Comparison of ENCODE assay signal across 19 mouse cellular contexts in genomic region chr7:127271093-127271492, GRCm38 (mm10). TPM values are rescaled to one million over a fixed set of nuclear protein-coding genes. Genes with fewer than 3 reads are reported as not detected.
DNase-seq lines count a peak whose midpoint lies in the region; ATAC-seq and TF ChIP-seq lines count a peak whose summit lies in the region.
"Had no signal": no experiment of that assay in that cellular context is flagged by ENCODE, and none has a peak within 500 bp of the region (broad histone marks: within the 10 kb centered on the region; RNA-seq: fewer than 3 reads in every experiment).

No protein-coding gene starts in this region.

- no peak for ATAC-seq in intestine, embryonic 16.5 days
- no peak for ATAC-seq in liver, postnatal 0 days
- ATAC-seq: forebrain, embryonic 14.5 days; lung, postnatal 0 days had no signal

- peaks cover 2% of the 10 kb centered on the region for H3K36me3 ChIP-seq in testis, adult 2 months (ENCODE audit: control insufficient read depth, insufficient read depth, low read length)
- H3K36me3 ChIP-seq in intestine, embryonic 16.5 days (ENCODE audit: control insufficient read depth, insufficient read depth, low read length): peaks cover 21% of the 10 kb centered on the region
- peaks cover 9% of the 10 kb centered on the region for H3K36me3 ChIP-seq in liver, postnatal 0 days (replicated peaks; ENCODE audit: insufficient read depth, low read length)

- peak overlapping the region; percentile 71 for H3K4me3 ChIP-seq in testis, adult 2 months (ENCODE audit: control insufficient read depth, low read depth, low read length)
- peak overlapping the region; percentile 27 for H3K4me3 ChIP-seq in intestine, embryonic 16.5 days (ENCODE audit: low read length)
- H3K4me3 ChIP-seq in liver, postnatal 0 days (ENCODE audit: low read depth, low read length): peak overlapping the region; percentile 87
- H3K4me3 ChIP-seq: hindbrain, embryonic 13.5 days; limb, embryonic 13.5 days; neural tube, embryonic 12.5 days had no signal

- no peak for DNase-seq in testis, postnatal 14 days (ENCODE audit: low spot score)
- no peak for DNase-seq in liver, postnatal 0 days
- no peak for DNase-seq in retina, embryonic 14.5 days (ENCODE audit: low spot score)
- no peak for DNase-seq in adrenal gland, postnatal 14 days
- no peak for DNase-seq in left cerebral cortex, adult 11 months (ENCODE audit: low spot score)
- DNase-seq: adrenal gland, adult 2 months; cerebellum, adult 2 months; heart, postnatal 14 days; kidney, adult 18-20 months; right cerebral cortex, postnatal 14 days; thymus, adult 18-20 months had no signal

- peaks cover 10% of the 10 kb centered on the region for H3K9me3 ChIP-seq in intestine, embryonic 16.5 days (ENCODE audit: control insufficient read depth, low read length)
- peaks cover 6% of the 10 kb centered on the region; the same call in 1 of the 2 replicates for H3K9me3 ChIP-seq in liver, postnatal 0 days (ENCODE audit: low read length)
- H3K9me3 ChIP-seq: neural tube, embryonic 12.5 days had no signal

- WGBS in intestine, embryonic 16.5 days: 95% methylated on average over 4 of the region's 4 CpGs
- WGBS in liver, postnatal 0 days (ENCODE audit: insufficient replicate concordance): 84% methylated on average over 4 of the region's 4 CpGs

- H3K27me3 ChIP-seq in testis, adult 2 months (ENCODE audit: control insufficient read depth, insufficient read depth, low read length): no peaks in the 10 kb centered on the region
- no peaks in the 10 kb centered on the region for H3K27me3 ChIP-seq in intestine, embryonic 16.5 days (replicated peaks; ENCODE audit: control insufficient read depth, insufficient read depth, low read length)
- no peaks in the 10 kb centered on the region for H3K27me3 ChIP-seq in liver, postnatal 0 days (ENCODE audit: insufficient read depth, low read length)
- H3K27me3 ChIP-seq: hindbrain, embryonic 13.5 days; limb, embryonic 13.5 days; neural tube, embryonic 12.5 days had no signal

- peak overlapping the region; percentile 39 for H3K4me2 ChIP-seq in intestine, embryonic 16.5 days (ENCODE audit: low read depth, low read length)
- peak overlapping the region; percentile 96 for H3K4me2 ChIP-seq in liver, postnatal 0 days (ENCODE audit: low read depth, low read length)
- H3K4me2 ChIP-seq: heart, embryonic 11.5 days; hindbrain, embryonic 13.5 days; limb, embryonic 13.5 days; neural tube, embryonic 12.5 days had no signal

- TF ChIP-seq POLR2A in testis, adult 2 months (IDR thresholded peaks at IDR 0.05; ENCODE audit: control insufficient read depth, low read depth, low read length): no peak

- H3K4me1 ChIP-seq in testis, adult 2 months (ENCODE audit: control insufficient read depth, insufficient read depth, low read length): peaks cover under 1% of the 10 kb centered on the region
- H3K4me1 ChIP-seq in intestine, embryonic 16.5 days (ENCODE audit: control insufficient read depth, insufficient read depth, low read length): peaks cover 15% of the 10 kb centered on the region; the same call in 1 of the 2 replicates
- peaks cover 11% of the 10 kb centered on the region; the same call in 1 of the 2 replicates for H3K4me1 ChIP-seq in liver, postnatal 0 days (ENCODE audit: insufficient read depth)

- 0 out of 2 replicates have a peak overlapping the region, but pooled peaks have one; percentile 12 for H3K9ac ChIP-seq in intestine, embryonic 16.5 days (ENCODE audit: low read depth, low read length)
- H3K9ac ChIP-seq in liver, postnatal 0 days (replicated peaks): peak overlapping the region; percentile 53
- H3K9ac ChIP-seq: hindbrain, embryonic 13.5 days; limb, embryonic 13.5 days; neural tube, embryonic 12.5 days had no signal

- no peak for TF ChIP-seq EP300 in liver, postnatal 0 days (IDR thresholded peaks at IDR 0.05; ENCODE audit: low read depth)

- H3K27ac ChIP-seq in testis, adult 2 months (ENCODE audit: control insufficient read depth, insufficient read depth, low read depth, low read length): no peak overlapping the region
- peak overlapping the region; percentile 60 for H3K27ac ChIP-seq in intestine, embryonic 16.5 days (ENCODE audit: low read length)
- H3K27ac ChIP-seq in liver, postnatal 0 days (ENCODE audit: low read depth): peak overlapping the region; percentile 73
- H3K27ac ChIP-seq: hindbrain, embryonic 13.5 days; limb, embryonic 13.5 days; neural tube, embryonic 12.5 days had no signal

- TF ChIP-seq CTCF in testis, adult 2 months (IDR thresholded peaks at IDR 0.05; ENCODE audit: control insufficient read depth, insufficient read depth, insufficient replicate concordance, low read depth, low read length): no peak
- TF ChIP-seq CTCF in liver, postnatal 0 days (IDR thresholded peaks at IDR 0.05; ENCODE audit: low read depth): no peak

RNA-seq across cellular contexts. Expression of gene Sephs2, which starts 2.8 kb away (rescaled TPM):
- polyA plus RNA-seq in testis, adult 2 months (2012; rRNA removed): 79.1 and 84.0 TPM in 2 replicates
- 187 and 224 TPM in 2 replicates for polyA plus RNA-seq in intestine, embryonic 16.5 days (2015; fragmentation: Nextera tagmentation; extraction: Ambion mirVana)
- polyA plus RNA-seq in liver, postnatal 0 days (2015; fragmentation: Nextera tagmentation; extraction: Ambion mirVana): 712 and 714 TPM in 2 replicates
- 147 and 187 TPM in 2 replicates for total RNA-seq in adrenal gland, postnatal 14 days (2021)

RNA-seq across cellular contexts. Expression of gene Dctpp1, which starts 10.6 kb away (rescaled TPM):
- polyA plus RNA-seq in testis, adult 2 months (2012; rRNA removed): 22.2 and 23.7 TPM in 2 replicates
- 176 and 195 TPM in 2 replicates for polyA plus RNA-seq in intestine, embryonic 16.5 days (2015; fragmentation: Nextera tagmentation; extraction: Ambion mirVana)
- 96.8 and 107 TPM in 2 replicates for polyA plus RNA-seq in liver, postnatal 0 days (2015; fragmentation: Nextera tagmentation; extraction: Ambion mirVana)
- 48.3 and 57.5 TPM in 2 replicates for total RNA-seq in adrenal gland, postnatal 14 days (2021)

RNA-seq across cellular contexts. Expression of gene Itgal, which starts 25.0 kb away (rescaled TPM):
- polyA plus RNA-seq in testis, adult 2 months (2012; rRNA removed): 0.79 and 0.93 TPM in 2 replicates
- 2.4 and 2.8 TPM in 2 replicates for polyA plus RNA-seq in intestine, embryonic 16.5 days (2015; fragmentation: Nextera tagmentation; extraction: Ambion mirVana)
- polyA plus RNA-seq in liver, postnatal 0 days (2015; fragmentation: Nextera tagmentation; extraction: Ambion mirVana): 5.9 and 6.8 TPM in 2 replicates
- 2.2 and 8.8 TPM in 2 replicates for total RNA-seq in adrenal gland, postnatal 14 days (2021)

RNA-seq across cellular contexts. Expression of gene Zfp771, which starts 27.0 kb away (rescaled TPM):
- polyA plus RNA-seq in testis, adult 2 months (2012; rRNA removed): 41.0 and 48.4 TPM in 2 replicates
- 34.2 and 37.8 TPM in 2 replicates for polyA plus RNA-seq in intestine, embryonic 16.5 days (2015; fragmentation: Nextera tagmentation; extraction: Ambion mirVana)
- 15.5 and 17.8 TPM in 2 replicates for polyA plus RNA-seq in liver, postnatal 0 days (2015; fragmentation: Nextera tagmentation; extraction: Ambion mirVana)
- total RNA-seq in adrenal gland, postnatal 14 days (2021): 25.9 and 28.1 TPM in 2 replicates

RNA-seq across cellular contexts. Expression of gene Sept1, which starts 38.2 kb away (rescaled TPM):
- polyA plus RNA-seq in testis, adult 2 months (2012; rRNA removed): 2.8 and 3.2 TPM in 2 replicates
- polyA plus RNA-seq in intestine, embryonic 16.5 days (2015; fragmentation: Nextera tagmentation; extraction: Ambion mirVana): 15.4 and 16.3 TPM in 2 replicates
- 16.7 and 17.3 TPM in 2 replicates for polyA plus RNA-seq in liver, postnatal 0 days (2015; fragmentation: Nextera tagmentation; extraction: Ambion mirVana)
- total RNA-seq in adrenal gland, postnatal 14 days (2021): 11.2 and 35.8 TPM in 2 replicates

Comparison
In these comparisons a context has a peak if more than half of its experiments do, and no peak if none do; other contexts are left out.
1. H3K4me3 ChIP-seq: peak in every context shown above with its lines; median percentile 87 in liver, postnatal 0 days; 71 in testis, adult 2 months; 27 in intestine, embryonic 16.5 days.